Mouse (Mus musculus): ENCODE results near the gene Sema5b. TPM values are rescaled to one million over a fixed set of nuclear protein-coding genes. Genes with fewer than 3 reads are reported as not detected.

The Sema5b gene
- polyA plus RNA-seq, 1 experiment from 2014 or later: 0.18 TPM

DNA sequence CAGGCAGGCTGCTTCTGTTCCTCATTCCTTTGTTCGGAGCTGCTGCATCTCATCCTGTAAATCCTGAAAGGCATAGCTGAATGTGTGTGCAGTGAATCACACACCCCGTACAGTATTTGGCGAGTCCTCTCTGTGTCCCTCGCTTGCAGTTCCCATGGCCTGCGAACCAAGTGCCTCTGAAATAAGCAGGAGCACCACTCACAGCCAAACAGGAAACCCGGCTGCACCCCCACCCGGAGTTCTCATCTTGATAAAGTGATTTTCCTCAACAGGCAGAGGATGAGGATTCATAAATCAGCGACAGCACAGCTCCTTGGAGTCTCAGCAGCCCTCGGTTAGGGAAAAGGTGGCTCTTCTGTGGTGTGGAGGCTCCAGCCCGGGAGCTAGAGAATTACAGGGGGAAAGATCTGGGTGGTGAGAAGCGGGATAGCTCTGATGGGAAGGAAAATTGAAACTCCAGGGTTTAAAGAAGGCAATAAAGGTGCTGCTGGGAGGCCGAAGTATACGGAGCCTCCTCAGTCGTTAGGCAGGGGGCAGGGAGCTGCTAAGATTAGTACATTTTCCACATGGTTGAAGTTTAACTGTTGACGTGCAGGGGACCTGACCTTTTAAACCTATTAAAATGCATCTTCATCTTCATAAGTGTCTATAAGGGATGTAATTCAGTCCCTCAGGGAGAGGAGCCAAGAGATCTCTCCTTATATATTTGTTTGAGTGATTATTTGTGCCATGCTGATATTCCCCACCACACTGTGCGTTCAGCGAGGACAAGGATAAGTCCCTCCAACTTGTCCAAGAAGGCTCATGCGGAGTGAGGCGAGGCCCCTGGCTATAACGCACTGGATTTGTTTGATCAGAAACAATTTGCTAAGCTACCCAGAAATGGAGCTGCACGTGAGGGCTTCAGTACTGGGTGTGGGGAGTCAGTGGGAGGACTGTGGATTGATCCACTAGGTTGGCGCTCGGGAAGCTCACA is 22.7 kb upstream of the Sema5b start:
- Histone ChIP-seq H3K27ac (ENCODE audit: low read length) (no peak overlapping the region), H3K9me3 (replicated peaks; ENCODE audit: control insufficient read depth, low read length) (no peaks in the 10 kb centered on the region), H3K36me3 (ENCODE audit: control insufficient read depth, insufficient read depth) (no peaks in the 10 kb centered on the region), H3K4me1 (ENCODE audit: control insufficient read depth, low read depth, low read length) (no peaks in the 10 kb centered on the region), H3K9ac (ENCODE audit: low read depth, low read length) (no peak overlapping the region), H3K27me3 (ENCODE audit: control insufficient read depth, insufficient read depth, low read depth, low read length) (no peaks in the 10 kb centered on the region), H3K4me3 (ENCODE audit: low read depth, low read length) (no peak overlapping the region), H3K4me2 (ENCODE audit: low read depth, low read length) (no peak overlapping the region)
- 38% methylated on average over 23 of the region's 23 CpGs for WGBS (ENCODE audit: insufficient replicate concordance)
- ATAC-seq (ENCODE audit: low read depth): no peak

DNA sequence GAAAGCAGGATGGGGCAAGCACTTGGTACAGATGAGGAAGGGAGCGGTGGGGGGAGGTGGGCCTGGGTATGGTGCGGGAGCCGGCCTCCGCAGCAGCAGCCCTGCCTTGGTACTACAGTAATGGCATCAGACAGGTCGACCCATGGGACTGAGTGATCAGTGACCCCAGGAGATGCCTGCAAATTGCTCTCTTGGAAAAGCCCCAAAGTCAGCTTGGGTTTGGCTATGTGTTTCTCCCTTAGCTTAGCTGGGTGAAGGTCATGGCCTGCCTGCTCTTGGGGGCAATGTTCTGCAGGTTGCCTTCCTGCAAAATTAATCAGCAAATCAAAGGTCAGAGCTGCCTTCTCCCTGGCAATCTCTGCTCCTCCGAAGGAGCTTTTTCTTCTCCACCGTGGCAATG is 21.7 kb upstream of the Sema5b start:
- no peaks in the 10 kb centered on the region for H3K27me3 ChIP-seq (ENCODE audit: control insufficient read depth, insufficient read depth, low read depth, low read length)
- no peaks in the 10 kb centered on the region for H3K9me3 ChIP-seq (replicated peaks; ENCODE audit: control insufficient read depth, low read length)
- no peaks in the 10 kb centered on the region for H3K36me3 ChIP-seq (ENCODE audit: control insufficient read depth, insufficient read depth)
- H3K27ac ChIP-seq (ENCODE audit: low read length): no peak overlapping the region
- no peak for ATAC-seq (ENCODE audit: low read depth)
- no peak overlapping the region for H3K4me2 ChIP-seq (ENCODE audit: low read depth, low read length)
- no peak overlapping the region for H3K4me3 ChIP-seq (ENCODE audit: low read depth, low read length)
- no peak overlapping the region for H3K9ac ChIP-seq (ENCODE audit: low read depth, low read length)
- WGBS (ENCODE audit: insufficient replicate concordance): 45% methylated on average over 7 of the region's 7 CpGs
- H3K4me1 ChIP-seq (ENCODE audit: control insufficient read depth, low read depth, low read length): no peaks in the 10 kb centered on the region

DNA sequence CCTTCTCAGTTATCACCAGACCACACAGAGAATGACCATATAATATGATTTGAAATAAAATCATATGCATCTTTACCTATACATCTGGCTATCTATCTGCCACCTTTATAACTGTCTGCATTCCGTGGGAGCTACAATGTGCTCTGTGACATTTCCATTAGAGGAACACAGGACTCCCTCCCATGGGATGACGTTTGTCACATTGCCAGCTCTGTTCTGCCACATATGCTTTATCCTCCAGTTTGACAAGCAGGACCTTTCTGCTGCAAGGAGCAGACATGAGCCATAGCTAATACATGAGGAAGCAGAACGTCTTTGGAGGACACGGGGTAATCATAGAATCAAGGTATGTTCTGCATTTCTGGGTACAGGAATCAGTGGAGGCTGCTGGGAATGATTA is 16.7 kb upstream of the Sema5b start:
- Histone ChIP-seq H3K4me1 (ENCODE audit: control insufficient read depth, low read depth, low read length) (no peaks in the 10 kb centered on the region), H3K9ac (ENCODE audit: low read depth, low read length) (no peak overlapping the region), H3K4me2 (ENCODE audit: low read depth, low read length) (no peak overlapping the region), H3K9me3 (replicated peaks; ENCODE audit: control insufficient read depth, low read length) (no peaks in the 10 kb centered on the region), H3K27me3 (ENCODE audit: control insufficient read depth, insufficient read depth, low read depth, low read length) (no peaks in the 10 kb centered on the region), H3K27ac (ENCODE audit: low read length) (no peak overlapping the region), H3K4me3 (ENCODE audit: low read depth, low read length) (no peak overlapping the region), H3K36me3 (ENCODE audit: control insufficient read depth, insufficient read depth) (no peaks in the 10 kb centered on the region)
- ATAC-seq (ENCODE audit: low read depth): no peak
- WGBS (ENCODE audit: insufficient replicate concordance): 56% methylated on average over 4 of the region's 4 CpGs

DNA sequence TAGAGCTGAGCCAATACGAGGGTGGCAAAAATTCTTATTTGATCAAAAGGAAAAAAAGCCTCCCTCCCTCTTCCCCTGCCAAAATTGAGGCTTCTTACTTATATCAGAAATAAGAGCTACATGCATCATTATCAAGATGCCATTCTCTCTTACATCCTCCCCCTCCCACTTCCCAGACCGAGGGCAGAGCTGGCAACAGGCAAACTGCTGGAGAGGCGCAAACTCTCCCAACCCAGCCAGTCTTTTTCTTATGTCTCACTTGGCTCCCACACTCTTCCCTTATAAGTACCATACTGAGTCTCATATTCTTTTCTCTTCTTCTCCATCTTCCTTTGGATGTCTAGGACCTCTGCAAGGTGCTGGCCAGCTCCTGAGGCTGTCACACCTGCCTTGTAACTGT is 6.3 kb upstream of the Sema5b start:
- Histone ChIP-seq H3K36me3 (ENCODE audit: control insufficient read depth, insufficient read depth) (no peaks in the 10 kb centered on the region), H3K9me3 (replicated peaks; ENCODE audit: control insufficient read depth, low read length) (no peaks in the 10 kb centered on the region), H3K27me3 (ENCODE audit: control insufficient read depth, insufficient read depth, low read depth, low read length) (peaks cover 9% of the 10 kb centered on the region), H3K4me1 (ENCODE audit: control insufficient read depth, low read depth, low read length) (no peaks in the 10 kb centered on the region), H3K9ac (ENCODE audit: low read depth, low read length) (no peak overlapping the region), H3K4me2 (ENCODE audit: low read depth, low read length) (no peak overlapping the region), H3K27ac (ENCODE audit: low read length) (no peak overlapping the region), H3K4me3 (ENCODE audit: low read depth, low read length) (no peak overlapping the region)
- no peak for ATAC-seq (ENCODE audit: low read depth)
- 56% methylated on average over 3 of the region's 3 CpGs for WGBS (ENCODE audit: insufficient replicate concordance)

GRCm38 (mm10) chr16:35537651-35538050 is 3.3 kb upstream of the Sema5b start:
- ATAC-seq (ENCODE audit: low read depth): no peak
- H3K9ac ChIP-seq (ENCODE audit: low read depth, low read length): no peak overlapping the region
- H3K36me3 ChIP-seq (ENCODE audit: control insufficient read depth, insufficient read depth): no peaks in the 10 kb centered on the region
- peaks cover 40% of the 10 kb centered on the region for H3K27me3 ChIP-seq (ENCODE audit: control insufficient read depth, insufficient read depth, low read depth, low read length)
- no peaks in the 10 kb centered on the region; the same call in 1 of the 2 replicates for H3K4me1 ChIP-seq (ENCODE audit: control insufficient read depth, low read depth, low read length)
- 50% methylated on average over 8 of the region's 8 CpGs for WGBS (ENCODE audit: insufficient replicate concordance)
- H3K4me3 ChIP-seq (ENCODE audit: low read depth, low read length): no peak overlapping the region
- no peaks in the 10 kb centered on the region for H3K9me3 ChIP-seq (replicated peaks; ENCODE audit: control insufficient read depth, low read length)
- no peak overlapping the region for H3K27ac ChIP-seq (ENCODE audit: low read length)
- no peak overlapping the region for H3K4me2 ChIP-seq (ENCODE audit: low read depth, low read length)

GRCm38 (mm10) chr16:35539041-35539440 is 1.9 kb upstream of the Sema5b start:
- H3K9ac ChIP-seq (ENCODE audit: low read depth, low read length): no peak overlapping the region
- WGBS (ENCODE audit: insufficient replicate concordance): 34% methylated on average over 10 of the region's 10 CpGs
- no peak for ATAC-seq (ENCODE audit: low read depth)
- peaks cover 52% of the 10 kb centered on the region for H3K27me3 ChIP-seq (ENCODE audit: control insufficient read depth, insufficient read depth, low read depth, low read length)
- no peak overlapping the region for H3K4me2 ChIP-seq (ENCODE audit: low read depth, low read length)
- H3K27ac ChIP-seq (ENCODE audit: low read length): no peak overlapping the region
- H3K36me3 ChIP-seq (ENCODE audit: control insufficient read depth, insufficient read depth): no peaks in the 10 kb centered on the region
- H3K4me3 ChIP-seq (ENCODE audit: low read depth, low read length): no peak overlapping the region
- no peaks in the 10 kb centered on the region for H3K9me3 ChIP-seq (replicated peaks; ENCODE audit: control insufficient read depth, low read length)
- no peaks in the 10 kb centered on the region; the same call in 1 of the 2 replicates for H3K4me1 ChIP-seq (ENCODE audit: control insufficient read depth, low read depth, low read length)

- H3K4me3 ChIP-seq (ENCODE audit: low read depth, low read length): peak overlapping the region; percentile 40; the same call in 1 of the 2 replicates
- H3K27ac ChIP-seq (ENCODE audit: low read length): no peak overlapping the region
- no peaks in the 10 kb centered on the region; the same call in 1 of the 2 replicates for H3K4me1 ChIP-seq (ENCODE audit: control insufficient read depth, low read depth, low read length)
- peak overlapping the region; percentile 54 for H3K4me2 ChIP-seq (ENCODE audit: low read depth, low read length)
- H3K27me3 ChIP-seq (ENCODE audit: control insufficient read depth, insufficient read depth, low read depth, low read length): peaks cover 54% of the 10 kb centered on the region
- H3K9me3 ChIP-seq (replicated peaks; ENCODE audit: control insufficient read depth, low read length): no peaks in the 10 kb centered on the region
- WGBS (ENCODE audit: insufficient replicate concordance): 5% methylated on average over 23 of the region's 23 CpGs
- no peak overlapping the region for H3K9ac ChIP-seq (ENCODE audit: low read depth, low read length)
- no peaks in the 10 kb centered on the region for H3K36me3 ChIP-seq (ENCODE audit: control insufficient read depth, insufficient read depth)
- no peak for ATAC-seq (ENCODE audit: low read depth)
Measured at GRCm38 (mm10) chr16:35540333-35541116, 420 bp upstream of the Sema5b start.

DNA sequence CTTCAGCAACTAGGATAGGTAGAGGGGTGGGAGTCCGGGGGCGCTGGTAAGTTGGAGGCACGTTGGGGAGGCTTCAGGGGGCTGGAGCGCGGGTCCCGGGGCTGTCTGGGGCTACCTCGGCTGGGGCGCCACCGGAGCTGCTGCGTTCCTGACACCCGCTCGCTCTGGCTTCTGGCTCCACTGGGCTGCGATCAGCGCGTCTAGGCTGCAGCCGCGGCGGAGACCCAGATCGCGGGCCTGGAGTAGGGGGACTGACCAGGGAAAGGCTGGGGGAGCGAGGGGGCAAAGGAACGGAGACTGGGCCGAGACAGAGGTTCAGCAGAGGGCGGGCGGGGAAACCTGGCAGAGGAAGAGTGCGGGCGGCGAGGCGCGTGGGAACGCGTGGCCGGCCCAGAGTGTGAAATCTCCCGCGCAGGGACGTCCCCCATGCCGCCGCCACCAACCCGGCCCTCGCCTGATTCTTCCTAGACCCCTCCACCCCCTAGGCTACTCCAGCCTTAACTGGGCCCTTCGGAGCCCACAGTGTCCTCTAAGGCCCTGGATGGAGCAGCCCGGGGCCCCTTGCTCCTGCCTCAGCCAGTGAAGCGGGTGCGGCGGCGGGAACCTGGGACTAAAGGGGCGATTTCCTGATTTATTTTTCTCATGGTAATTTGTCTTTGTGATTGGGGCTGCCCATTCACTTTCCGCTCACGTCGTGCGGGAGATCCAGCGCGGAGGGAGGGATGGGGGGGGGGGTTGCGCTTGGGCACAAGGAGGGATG is 896 bp downstream of the Sema5b start:
- Histone ChIP-seq H3K4me3 (ENCODE audit: low read depth, low read length) (peak overlapping the region; percentile 40), H3K4me1 (ENCODE audit: control insufficient read depth, low read depth, low read length) (no peaks in the 10 kb centered on the region; the same call in 1 of the 2 replicates), H3K9me3 (replicated peaks; ENCODE audit: control insufficient read depth, low read length) (no peaks in the 10 kb centered on the region), H3K4me2 (ENCODE audit: low read depth, low read length) (peak overlapping the region; percentile 54), H3K9ac (ENCODE audit: low read depth, low read length) (no peak overlapping the region), H3K27ac (ENCODE audit: low read length) (no peak overlapping the region), H3K36me3 (ENCODE audit: control insufficient read depth, insufficient read depth) (no peaks in the 10 kb centered on the region), H3K27me3 (ENCODE audit: control insufficient read depth, insufficient read depth, low read depth, low read length) (peaks cover 54% of the 10 kb centered on the region)
- ATAC-seq (ENCODE audit: low read depth): no peak
- WGBS (ENCODE audit: insufficient replicate concordance): under 1% methylated on average over 49 of the region's 54 CpGs

Measured in liver, embryonic 16.5 days (tissue).